Mouse (Mus musculus) embryonic facial prominence, embryonic 14.5 days (tissue): ENCODE data around the gene Gan. TPM values are rescaled to one million over a fixed set of nuclear protein-coding genes. Genes with fewer than 3 reads are reported as not detected.
A peak's percentile ranks its signal among the peaks of the same experiment; 100 is the strongest.

ENCODE experiments used
- ATAC-seq: fragments of 200-750 bp; cut with Nextera tagmentation; 2 replicates; pipeline ENCODE4 v1.8.0; 2017; ENCODE audit warnings: low read depth, moderate number of reproducible peaks, moderate TSS enrichment
- DNase-seq: peaks from one replicate; pipeline ENCODE4 v3.0.0-alpha.2; 2015; ENCODE audit warnings: low spot score
- H3K27ac ChIP-seq: fragments of 300-500 bp; sonication (generic); replicated peaks from 2 replicates; pipeline ENCODE4 v1.5.1; 2014; ENCODE audit warnings: low read depth, mild to moderate bottlenecking, low read length, moderate library complexity
- H3K27me3 ChIP-seq: fragments of 300-500 bp; sonication (generic); replicated peaks from 2 replicates; pipeline ENCODE4 v1.6.1; 2014; ENCODE audit warnings: low read length; ENCODE audit not compliant: control insufficient read depth, insufficient read depth
- H3K36me3 ChIP-seq: fragments of 300-500 bp; sonication (generic); 2 replicates; pipeline ENCODE4 v1.6.1; 2014; ENCODE audit warnings: low read length, mixed read lengths; ENCODE audit not compliant: control insufficient read depth, insufficient read depth
- H3K4me1 ChIP-seq: fragments of 300-500 bp; sonication (generic); 2 replicates; pipeline ENCODE4 v1.6.1; 2014; ENCODE audit warnings: antibody characterized with exemption, low read length; ENCODE audit not compliant: control insufficient read depth, insufficient read depth
- H3K4me2 ChIP-seq: fragments of 300-500 bp; sonication (generic); 2 replicates; pipeline ENCODE4 v1.6.1; 2014; ENCODE audit warnings: low read depth, mild to moderate bottlenecking, low read length, moderate library complexity, mixed read lengths
- H3K4me3 ChIP-seq: fragments of 300-500 bp; sonication (generic); 2 replicates; pipeline ENCODE4 v1.5.1; 2014; ENCODE audit warnings: low read depth, mild to moderate bottlenecking, low read length
- H3K9ac ChIP-seq: fragments of 300-500 bp; sonication (generic); 2 replicates; pipeline ENCODE4 v1.6.1; 2014; ENCODE audit warnings: low read depth, mild to moderate bottlenecking, low read length, moderate library complexity, mixed read lengths
- H3K9me3 ChIP-seq: fragments of 300-500 bp; sonication (generic); 2 replicates; pipeline ENCODE4 v1.6.1; 2016; ENCODE audit warnings: low read length; ENCODE audit not compliant: control insufficient read depth
- WGBS: fragments of 180-500 bp; shearing (Covaris S2); extraction: QIAGEN DNeasy Blood & Tissue Kit; methylation state at CpG from one replicate; pipeline ENCODE4 v1.1.7; 2014; 5-methylcytosine and 5-hydroxymethylcytosine counted together
- polyA plus RNA-seq: library from polyadenylated mRNA; unstranded; fragments of >200 nt; fragmentation: Nextera tagmentation; extraction: Ambion mirVana; gene quantifications from 2 replicates; pipeline ENCODE4 v1.2.1, GENCODE M21; 2014

The Gan gene
- polyA plus RNA-seq, 1 experiment from 2014 or later = 3.5 TPM

DNA sequence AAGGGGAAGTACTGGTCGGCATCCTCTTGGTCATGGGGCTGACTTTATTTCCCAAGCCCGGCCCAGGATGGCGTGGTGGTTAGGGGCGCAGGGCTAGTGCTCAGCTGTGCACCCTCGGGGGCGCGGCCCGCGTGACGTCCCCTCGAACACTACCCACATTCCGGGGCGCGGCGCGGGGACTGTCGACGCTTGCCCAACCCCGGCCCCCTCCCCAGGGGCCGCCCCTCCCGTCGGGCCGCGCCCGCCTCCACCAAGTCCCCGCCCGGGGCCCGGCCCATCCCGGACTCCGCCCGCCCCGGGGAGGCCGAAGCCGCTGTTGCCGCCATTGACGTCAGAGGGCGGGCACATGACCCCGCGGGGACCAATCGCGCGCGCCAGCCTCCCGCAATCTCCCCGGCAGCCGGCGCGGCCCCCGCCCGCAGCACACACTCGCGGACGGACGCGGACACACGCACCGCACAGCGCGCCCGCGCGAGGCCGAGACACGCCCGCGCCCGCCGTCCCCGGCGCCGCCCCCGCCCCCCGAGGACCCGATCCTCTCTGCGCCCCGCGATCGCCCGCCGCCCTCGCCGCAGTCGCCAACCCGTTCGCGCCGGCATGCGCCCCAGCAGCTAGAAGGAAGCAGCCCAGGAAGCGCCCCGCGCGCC lies 98.5 kb downstream of the Gan start:
- ATAC-seq (peak; percentile 93), DNase-seq (peak; percentile 95)
- H3K36me3 ChIP-seq = no peaks in the 10 kb centered on the region
- H3K9me3 ChIP-seq = no peaks in the 10 kb centered on the region
- peak overlapping the region; percentile 88 for H3K4me3 ChIP-seq
- WGBS = under 1% methylated on average over 25 of the region's 92 CpGs
- H3K27me3 ChIP-seq = no peaks in the 10 kb centered on the region
- peak overlapping the region; percentile 87 for H3K4me2 ChIP-seq
- H3K4me1 ChIP-seq = peaks cover 32% of the 10 kb centered on the region
- H3K27ac ChIP-seq = peak overlapping the region; percentile 91
- peak overlapping the region; percentile 91 for H3K9ac ChIP-seq

- Histone ChIP-seq H3K27me3 (no peaks in the 10 kb centered on the region), H3K4me2 (peak within 1 kb of the TSS; percentile 87), H3K9ac (peak within 1 kb of the TSS; percentile 91), H3K4me3 (peak within 1 kb of the TSS; percentile 88), H3K36me3 (no peaks in the 10 kb centered on the region), H3K4me1 (peaks cover 40% of the 10 kb centered on the region), H3K27ac (peak within 1 kb of the TSS; percentile 91), H3K9me3 (no peaks in the 10 kb centered on the region)
- WGBS = under 1% methylated on average over 40 of the region's 65 CpGs
- DNase-seq (no peak), ATAC-seq (peak; percentile 5; the same call in 1 of the 2 replicates)
These were observed 99.3 kb downstream of the Gan start, which contains the start of gene Cmip for GRCm38 (mm10) chr8:117257029-117257820. TSS of gene Cmip (plus strand) at chr8:117257064.

- Histone ChIP-seq H3K9me3 (no peaks in the 10 kb centered on the region), H3K4me1 (peaks cover 40% of the 10 kb centered on the region), H3K27me3 (no peaks in the 10 kb centered on the region), H3K9ac (peak overlapping the region; percentile 91), H3K36me3 (no peaks in the 10 kb centered on the region), H3K4me3 (peak overlapping the region; percentile 88), H3K4me2 (peak overlapping the region; percentile 87), H3K27ac (peak overlapping the region; percentile 91)
- ATAC-seq = peak; percentile 12
- under 1% methylated on average over 22 of the region's 22 CpGs for WGBS
- DNase-seq = peak; percentile 76
These were observed 100.1 kb downstream of the Gan start for GRCm38 (mm10) chr8:117257821-117258575.

DNA sequence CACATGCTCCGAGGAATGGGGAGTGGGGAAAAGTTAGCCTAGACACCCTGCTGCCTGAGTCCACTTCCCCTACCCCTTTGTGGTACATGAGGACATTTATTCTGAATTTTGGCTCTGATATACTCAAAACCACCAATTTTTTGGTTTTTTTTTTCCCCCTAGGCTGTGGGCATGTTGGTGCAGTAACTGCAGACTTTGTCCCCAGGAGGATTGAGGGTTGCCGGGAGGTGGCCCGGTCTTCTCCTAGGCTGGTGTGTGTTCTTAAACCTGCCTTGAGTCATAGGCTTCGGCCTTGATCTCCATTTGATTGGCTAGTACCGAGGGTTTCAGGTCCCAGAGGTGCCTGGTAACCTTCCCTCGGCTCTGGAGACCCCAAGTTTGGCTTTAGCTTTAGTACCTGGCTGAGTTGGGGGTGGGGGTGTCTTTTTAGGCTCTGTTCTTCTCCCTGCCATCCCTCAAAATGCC lies 100.7 kb downstream of the Gan start:
- ATAC-seq (no peak), DNase-seq (no peak)
- Histone ChIP-seq H3K27ac (peak overlapping the region; percentile 91), H3K9me3 (no peaks in the 10 kb centered on the region), H3K9ac (peak overlapping the region; percentile 91), H3K4me2 (peak overlapping the region; percentile 87), H3K4me3 (peak overlapping the region; percentile 88), H3K4me1 (peaks cover 40% of the 10 kb centered on the region), H3K36me3 (no peaks in the 10 kb centered on the region), H3K27me3 (no peaks in the 10 kb centered on the region)
- WGBS = 27% methylated on average over 6 of the region's 6 CpGs

DNA sequence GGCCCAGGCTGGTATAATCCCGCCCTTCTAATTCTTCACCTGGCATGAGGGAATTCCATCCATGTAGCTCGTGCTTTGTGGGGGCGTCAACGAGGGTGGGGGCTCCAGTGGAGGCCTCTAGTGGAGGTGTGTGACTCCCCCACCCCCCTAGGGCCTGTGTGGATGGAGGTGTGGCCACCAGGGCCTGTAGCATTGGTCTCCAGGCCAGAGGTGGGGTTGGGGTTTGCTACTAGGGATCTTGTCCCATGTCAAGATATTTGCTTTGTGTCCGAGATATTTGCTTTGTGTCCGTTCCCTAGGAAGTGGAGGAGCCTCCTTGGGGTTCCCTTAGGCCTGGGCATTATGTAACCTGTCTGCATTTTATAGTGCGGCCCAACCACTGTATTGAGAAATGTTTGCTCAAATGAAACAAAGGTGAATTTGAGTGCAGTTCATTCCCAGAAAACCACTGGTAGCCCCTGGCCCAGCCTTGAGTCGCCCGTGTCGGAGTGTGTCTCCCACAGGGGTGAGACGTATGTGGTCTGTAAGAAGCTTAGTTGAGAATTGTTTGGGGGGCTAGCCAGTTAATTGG lies 101.6 kb downstream of the Gan start:
- DNase-seq (peak; percentile 43), ATAC-seq (peak; percentile 3; the same call in 1 of the 2 replicates)
- peak overlapping the region; percentile 88 for H3K4me3 ChIP-seq
- WGBS = 51% methylated on average over 11 of the region's 11 CpGs
- H3K4me2 ChIP-seq = peak overlapping the region; percentile 87
- no peaks in the 10 kb centered on the region for H3K27me3 ChIP-seq
- H3K4me1 ChIP-seq = peaks cover 40% of the 10 kb centered on the region
- H3K9ac ChIP-seq = peak overlapping the region; percentile 91
- H3K9me3 ChIP-seq = no peaks in the 10 kb centered on the region
- no peaks in the 10 kb centered on the region for H3K36me3 ChIP-seq
- peak overlapping the region; percentile 91; the same call in 1 of the 2 replicates for H3K27ac ChIP-seq

DNA sequence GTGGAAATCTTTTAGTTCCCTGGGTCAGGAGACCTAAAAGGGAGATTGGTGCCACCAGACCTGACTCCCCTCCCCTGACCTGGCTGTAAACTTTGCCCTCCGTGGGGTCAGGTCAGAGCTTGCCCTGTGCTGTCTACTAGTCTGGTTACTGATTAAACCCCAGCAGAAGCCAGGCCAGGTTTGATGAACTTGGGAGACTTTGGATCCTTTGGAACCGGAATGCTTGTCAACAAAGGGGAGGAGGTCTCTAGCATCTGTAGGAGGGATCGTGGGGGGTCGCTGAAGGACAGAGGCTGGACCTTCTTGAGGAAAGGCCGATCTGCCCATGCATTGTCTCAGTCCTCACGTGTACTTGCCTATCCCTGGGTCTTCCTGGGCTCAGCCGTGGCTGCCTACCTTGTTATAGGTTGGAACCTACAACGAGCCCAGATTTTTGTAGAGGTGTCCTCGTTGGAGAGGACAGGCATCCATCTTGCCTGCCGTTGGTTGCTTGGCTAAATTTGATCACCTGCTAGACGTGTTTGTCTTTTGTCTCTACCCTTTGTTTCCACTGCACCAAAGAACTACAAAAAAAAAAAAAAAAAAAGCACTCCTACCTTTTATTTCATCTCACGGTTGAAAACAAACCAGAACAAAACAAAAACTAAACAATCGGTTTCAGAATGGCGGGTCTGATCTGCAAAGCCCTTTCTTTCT lies 102.4 kb downstream of the Gan start:
- 30% methylated on average over 14 of the region's 14 CpGs for WGBS

DNA sequence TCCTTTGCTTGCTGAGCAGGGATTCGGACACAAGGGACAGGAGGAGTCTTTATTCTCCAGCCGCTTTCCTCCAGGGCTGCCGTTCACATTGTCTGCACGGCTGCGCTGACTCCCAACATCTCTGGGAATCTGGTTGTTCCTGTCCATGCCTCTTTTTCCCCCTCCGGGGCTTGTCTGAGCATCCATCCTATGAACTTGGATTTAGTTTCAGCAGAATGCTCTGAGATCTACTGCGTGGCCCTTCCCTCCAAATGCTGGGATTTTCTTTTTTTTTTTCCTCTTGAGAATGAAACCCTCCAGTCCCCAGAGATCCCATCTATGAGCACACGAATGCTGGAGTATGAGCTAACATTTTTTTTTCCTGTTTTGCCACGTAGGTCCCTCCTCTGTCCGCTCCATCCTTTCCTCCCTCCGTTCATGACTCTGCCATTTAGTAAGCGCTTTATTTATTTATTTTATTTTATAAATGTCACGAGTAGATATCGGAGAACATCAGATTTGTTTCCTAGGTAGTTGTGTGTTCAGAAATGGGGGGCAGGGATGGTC lies 103.1 kb downstream of the Gan start:
- 23% methylated on average over 14 of the region's 14 CpGs for WGBS
- Histone ChIP-seq H3K4me2 (peak overlapping the region; percentile 87), H3K4me3 (peak overlapping the region; percentile 88), H3K27me3 (no peaks in the 10 kb centered on the region), H3K36me3 (no peaks in the 10 kb centered on the region), H3K9me3 (no peaks in the 10 kb centered on the region), H3K4me1 (peaks cover 40% of the 10 kb centered on the region), H3K27ac (peak overlapping the region; percentile 91; the same call in 1 of the 2 replicates), H3K9ac (peak overlapping the region; percentile 91)
- ATAC-seq (no peak), DNase-seq (peak; percentile 63)

More for the DNA sequence above, 102.4 kb downstream of the Gan start:
- Histone ChIP-seq H3K9me3 (no peaks in the 10 kb centered on the region), H3K4me3 (peak overlapping the region; percentile 88), H3K9ac (peak overlapping the region; percentile 91), H3K27ac (peak overlapping the region; percentile 91; the same call in 1 of the 2 replicates), H3K4me1 (peaks cover 40% of the 10 kb centered on the region), H3K36me3 (no peaks in the 10 kb centered on the region), H3K27me3 (no peaks in the 10 kb centered on the region), H3K4me2 (peak overlapping the region; percentile 87)
- ATAC-seq (no peak), DNase-seq (no peak)
